Mouse (Mus musculus) liver, embryonic 14.5 days (tissue): ENCODE measurements around the gene Stpg4.

Experiments used
- CTCF ChIP-seq: IDR thresholded peaks from 2 replicates; pipeline ENCODE4 v1.5.1; 2016; ENCODE audit warnings: antibody characterized with exemption, low read depth, control low read depth
- EP300 ChIP-seq: IDR thresholded peaks from 2 replicates; pipeline ENCODE4 v1.6.1; 2016; ENCODE audit warnings: antibody characterized with exemption, low read depth

DNA sequence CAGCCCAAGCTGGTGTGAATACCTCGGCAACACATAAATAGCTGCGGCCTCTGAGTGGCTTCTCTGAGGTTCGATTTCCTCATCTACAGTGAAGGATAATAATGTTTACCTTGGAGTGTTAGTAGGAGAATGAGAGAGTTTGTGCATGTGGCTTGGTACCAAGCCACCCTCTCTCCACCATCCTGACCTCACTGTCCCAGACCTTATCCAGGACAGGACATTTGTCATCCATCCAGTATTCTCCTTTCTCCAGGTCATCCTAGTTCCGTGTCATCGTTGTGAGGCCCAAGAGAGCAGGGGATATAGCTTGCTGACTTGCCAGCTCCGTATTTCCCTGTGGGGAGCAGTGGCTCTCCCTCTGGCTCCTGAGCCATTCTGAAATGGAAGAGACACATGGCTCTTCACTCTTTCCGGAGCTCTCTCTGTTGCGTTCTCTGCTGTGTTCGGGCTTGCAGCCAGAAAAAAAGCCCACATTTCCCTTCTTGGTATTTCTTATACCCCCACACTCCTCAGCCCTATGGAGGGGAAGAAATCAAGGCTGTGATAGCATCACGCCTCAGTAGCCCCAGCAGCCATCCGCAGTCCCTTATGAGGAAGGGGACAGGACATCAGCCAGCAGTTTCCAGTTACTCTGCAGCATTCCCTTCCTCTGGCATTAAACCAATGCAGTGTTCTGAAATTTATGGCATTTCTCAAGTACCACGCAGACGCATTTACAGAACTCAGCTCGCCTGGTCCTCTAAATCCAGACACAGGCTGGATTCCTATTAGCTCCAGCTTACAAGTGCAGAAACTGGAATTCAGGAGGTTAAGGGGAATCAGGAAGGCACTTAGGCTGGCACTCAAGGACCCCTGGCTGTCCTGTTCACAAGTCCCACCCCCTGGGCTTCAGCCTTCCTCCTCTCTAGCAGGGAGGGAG, 32.5 kb upstream of the Stpg4 start:
- no peak for TF ChIP-seq CTCF
- TF ChIP-seq EP300 = no peak
